Mouse (Mus musculus): ENCODE data around the gene Slc38a3.

Gene Slc38a3

DNA sequence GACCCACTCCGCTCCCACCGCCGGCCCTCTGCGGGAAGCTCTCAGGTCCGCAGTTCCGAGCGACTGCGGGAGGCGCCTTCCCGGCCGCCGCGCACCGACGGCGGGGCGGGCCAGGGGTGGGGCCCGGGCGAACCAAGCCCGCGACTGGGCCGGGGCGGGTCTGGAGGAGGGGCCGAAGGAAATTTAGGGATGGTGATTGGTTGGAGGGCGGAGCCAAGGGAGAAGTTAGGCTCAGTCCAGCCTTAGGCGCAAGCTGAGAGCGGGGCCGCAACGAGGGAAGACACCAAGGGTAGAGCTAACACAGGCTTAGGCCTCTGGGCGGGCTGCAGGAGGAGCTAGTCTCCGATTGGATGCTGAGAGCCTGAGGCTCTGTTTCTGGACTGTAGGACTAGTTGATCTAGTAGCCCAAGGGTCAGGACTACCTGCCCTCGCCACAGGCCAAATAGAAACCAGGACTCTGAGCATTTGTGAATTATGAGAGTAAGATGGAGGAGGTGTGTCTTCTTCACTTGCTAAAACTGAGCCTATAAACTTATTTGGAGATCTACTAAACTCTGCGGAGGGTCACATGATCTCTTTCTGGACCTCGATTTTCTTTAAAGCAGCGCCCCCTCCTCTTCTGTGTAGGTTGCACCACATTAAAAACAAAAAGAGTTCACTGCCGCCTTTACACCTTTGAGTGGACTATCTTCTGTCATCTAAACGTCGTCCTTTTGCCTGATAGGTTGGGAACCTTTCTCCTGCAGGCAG lies 33.9 kb downstream of the Slc38a3 start, which contains the start of gene Gnai2:
Gene Gnai2 (minus strand): TSS at position 89 of the 750 bp plus-strand sequence.
- DNase-seq (ENCODE audit: low spot score in 2 of 2): peak; percentile 94 to 95

DNA sequence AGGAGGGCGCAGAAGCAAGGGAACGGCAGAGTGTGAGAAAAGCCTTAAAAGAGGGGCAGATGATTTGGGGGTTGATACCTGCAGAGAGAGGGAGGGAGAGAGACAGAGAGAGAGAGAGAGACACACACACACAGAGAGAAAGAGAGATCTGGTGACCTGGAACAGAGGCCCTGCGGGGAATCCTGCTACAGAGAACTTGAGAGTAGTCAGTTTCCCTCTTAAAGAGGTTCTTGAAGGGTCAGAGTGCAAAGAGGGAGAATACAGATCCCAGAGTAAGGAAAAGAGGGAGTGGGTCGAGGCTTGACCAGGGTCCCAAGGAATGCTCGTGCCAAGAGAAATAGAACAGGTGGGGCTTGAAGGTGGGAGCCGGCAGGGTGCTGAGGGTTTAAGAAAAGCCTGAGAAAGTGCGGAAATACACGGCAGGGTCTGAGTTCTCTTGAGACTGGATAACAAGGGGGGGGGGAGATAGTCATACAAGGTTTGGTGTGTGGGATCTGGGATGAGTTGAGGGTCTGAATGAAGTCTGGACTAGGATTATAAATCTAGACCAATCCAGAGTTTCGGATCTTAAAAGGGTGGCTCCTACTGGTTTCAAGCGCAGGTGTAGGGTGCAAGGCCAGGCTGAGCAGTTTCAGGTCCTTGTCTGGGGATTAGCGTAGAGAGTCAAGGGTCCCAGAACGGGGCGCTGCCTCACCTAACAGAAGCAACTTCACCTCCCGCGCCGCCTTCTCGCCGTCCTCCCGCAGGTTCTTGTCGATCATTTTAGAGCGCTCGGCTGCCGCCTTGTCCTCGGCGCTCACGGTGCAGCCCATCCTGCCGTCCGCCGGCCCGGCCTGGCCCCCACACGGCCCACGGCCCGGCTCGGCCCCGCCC lies 34.7 kb downstream of the Slc38a3 start:
- no peak for DNase-seq (ENCODE audit: low spot score in 2 of 2)

DNA sequence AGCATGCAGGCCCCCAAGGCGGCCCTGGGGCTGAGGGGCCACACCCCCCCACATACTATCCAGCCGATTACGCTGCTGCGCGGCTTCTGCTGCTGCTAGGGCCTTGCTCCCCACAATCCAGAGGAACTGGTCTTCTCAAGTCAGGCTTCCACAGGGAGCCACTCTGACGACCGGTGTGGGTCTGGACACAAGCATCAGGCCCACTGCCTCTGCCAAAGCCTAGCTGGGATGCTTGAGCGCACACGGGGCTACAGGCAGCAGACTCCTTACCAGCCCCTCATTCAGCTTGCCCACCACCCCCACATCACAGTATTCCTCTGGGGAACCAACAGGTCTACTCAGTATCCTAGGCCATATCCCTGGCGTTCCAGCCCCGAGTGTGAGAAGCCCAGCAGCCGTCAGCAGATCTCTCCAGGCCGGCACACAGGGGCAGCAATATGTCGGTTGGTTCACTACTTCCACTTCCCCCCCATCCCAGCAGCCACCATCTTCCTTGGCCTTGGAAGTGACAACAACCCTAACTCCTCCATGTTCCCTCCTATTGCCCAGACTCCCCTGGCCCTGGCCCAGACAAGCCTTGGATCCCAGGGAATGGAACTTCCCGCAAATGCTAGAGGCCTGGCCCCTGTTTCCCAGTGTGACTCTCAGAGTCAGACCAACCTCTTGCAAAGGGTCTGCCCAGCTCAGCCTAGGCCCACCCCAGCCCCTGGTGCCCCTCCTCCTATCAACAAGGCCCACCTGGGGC lies 35.5 kb downstream of the Slc38a3 start:
- DNase-seq (ENCODE audit: low spot score in 2 of 2): peak in 1 of 2 experiments; percentile 47

DNA sequence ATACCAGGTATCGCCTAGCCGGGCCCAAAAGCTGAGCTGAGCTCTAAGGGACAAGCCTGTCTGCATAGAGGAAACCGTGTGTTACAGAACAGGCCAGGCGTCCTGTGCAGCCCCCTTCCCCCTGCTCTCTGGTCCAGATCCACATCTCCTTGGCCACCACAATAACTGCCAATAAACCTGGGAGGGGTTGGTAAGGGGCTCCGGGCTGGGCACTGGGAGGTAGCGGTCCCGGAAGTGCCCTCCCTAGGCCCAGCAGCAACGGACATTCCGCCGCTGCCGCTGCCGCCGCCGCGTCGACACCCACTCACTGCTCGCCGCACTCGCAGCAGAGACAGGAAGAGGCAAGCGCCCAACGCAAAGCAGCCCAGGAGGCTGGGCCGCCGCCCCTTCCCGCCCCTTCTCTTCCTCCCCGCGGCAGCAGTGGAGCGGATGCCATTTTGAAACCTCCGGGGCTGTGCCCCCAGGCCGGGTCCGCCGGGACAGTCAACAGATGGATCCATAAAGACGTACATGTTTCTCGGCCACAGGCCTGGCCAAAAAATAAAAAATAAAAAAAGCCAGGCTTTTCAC lies 36.2 kb downstream of the Slc38a3 start:
- peak; percentile 86 to 87 for DNase-seq (ENCODE audit: low spot score in 2 of 2)

DNA sequence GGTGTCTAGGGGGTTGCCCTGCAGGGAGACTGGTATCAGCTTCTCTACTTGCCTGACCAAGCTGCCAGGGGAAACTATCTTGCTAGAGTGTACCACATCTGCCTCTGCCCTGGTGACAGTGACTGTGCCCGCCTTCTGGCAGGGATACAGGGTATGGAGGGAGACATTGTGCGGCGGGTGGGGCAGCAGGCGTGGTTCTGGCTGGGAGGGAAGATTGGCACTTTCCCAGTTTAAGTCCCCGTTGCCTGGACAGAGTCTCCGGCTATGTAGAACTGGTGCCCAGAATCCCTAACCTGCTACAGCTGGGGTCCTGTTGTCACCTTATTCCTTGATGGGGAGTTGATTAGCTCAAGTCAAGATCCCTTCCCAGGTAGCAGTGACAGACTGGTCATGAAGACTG lies 36.9 kb downstream of the Slc38a3 start:
- peak in 1 of 2 experiments; percentile 34 for DNase-seq (ENCODE audit: low spot score in 2 of 2)

DNA sequence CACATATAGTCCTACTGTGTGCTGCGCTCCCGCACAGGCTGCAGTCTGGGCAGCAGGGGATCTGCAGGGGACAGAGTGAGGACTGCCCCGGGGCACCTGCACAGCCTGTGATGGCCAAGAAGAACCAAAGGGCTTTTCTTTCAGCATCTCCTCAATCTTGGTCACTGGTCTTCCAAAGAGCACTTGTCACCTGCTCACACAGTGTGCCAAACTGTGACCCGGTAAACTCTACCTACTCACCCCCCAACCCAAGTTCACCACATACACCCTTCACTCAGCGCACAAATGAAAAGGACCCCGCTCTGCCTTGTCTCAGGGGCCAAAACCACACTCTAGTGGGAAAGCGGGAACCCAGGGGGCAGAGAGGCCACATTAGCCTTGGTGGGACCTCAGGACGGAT lies 37.5 kb downstream of the Slc38a3 start:
- no peak for DNase-seq (ENCODE audit: low spot score in 2 of 2)

DNA sequence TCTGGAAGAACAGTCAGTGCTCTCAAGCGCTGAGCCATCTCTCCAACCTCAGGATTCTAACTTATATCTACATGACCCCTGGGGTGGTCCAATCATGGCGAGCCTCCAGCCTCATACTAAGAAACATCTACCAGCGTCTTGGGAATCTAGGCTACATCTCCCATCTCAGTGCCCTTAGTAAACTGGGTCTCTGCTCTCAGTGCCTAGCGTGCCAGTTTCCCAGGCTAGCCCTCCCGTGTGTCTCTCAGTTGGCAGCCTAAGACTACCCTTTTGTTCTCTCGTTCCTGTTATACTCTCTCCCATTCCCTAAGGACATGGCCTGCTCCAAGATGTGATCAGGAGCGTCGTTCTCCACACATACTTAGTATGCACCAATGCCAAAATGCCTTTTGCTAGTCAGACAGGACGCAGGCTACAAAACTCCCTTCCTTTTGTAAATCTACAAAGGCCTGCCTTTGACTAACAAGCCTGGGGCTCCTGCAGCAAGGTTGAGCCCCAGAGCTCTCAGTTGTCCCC lies 38.0 kb downstream of the Slc38a3 start:
- no peak for DNase-seq (ENCODE audit: low spot score in 2 of 2)

DNA sequence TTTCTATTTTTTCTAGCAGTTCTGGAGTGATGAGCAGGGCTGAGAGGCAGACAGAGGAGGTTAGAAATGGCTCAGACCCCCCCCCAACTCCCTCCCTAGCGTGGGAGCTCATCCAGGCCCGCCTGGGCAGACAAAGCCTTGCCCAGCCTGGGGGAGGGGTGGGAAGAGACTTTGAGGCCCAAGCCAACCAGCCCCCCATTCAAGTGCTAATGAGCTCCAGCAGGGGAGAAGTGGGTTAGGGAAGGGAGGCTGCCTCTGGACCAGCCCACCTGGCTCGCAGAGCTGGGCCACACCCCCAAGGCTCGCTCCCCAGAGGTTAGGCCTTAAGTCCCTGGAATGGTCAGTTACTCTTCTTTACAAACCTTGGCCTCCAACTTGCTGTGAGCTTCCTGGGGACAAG lies 38.8 kb downstream of the Slc38a3 start:
- DNase-seq (ENCODE audit: low spot score in 2 of 2): no peak

DNA sequence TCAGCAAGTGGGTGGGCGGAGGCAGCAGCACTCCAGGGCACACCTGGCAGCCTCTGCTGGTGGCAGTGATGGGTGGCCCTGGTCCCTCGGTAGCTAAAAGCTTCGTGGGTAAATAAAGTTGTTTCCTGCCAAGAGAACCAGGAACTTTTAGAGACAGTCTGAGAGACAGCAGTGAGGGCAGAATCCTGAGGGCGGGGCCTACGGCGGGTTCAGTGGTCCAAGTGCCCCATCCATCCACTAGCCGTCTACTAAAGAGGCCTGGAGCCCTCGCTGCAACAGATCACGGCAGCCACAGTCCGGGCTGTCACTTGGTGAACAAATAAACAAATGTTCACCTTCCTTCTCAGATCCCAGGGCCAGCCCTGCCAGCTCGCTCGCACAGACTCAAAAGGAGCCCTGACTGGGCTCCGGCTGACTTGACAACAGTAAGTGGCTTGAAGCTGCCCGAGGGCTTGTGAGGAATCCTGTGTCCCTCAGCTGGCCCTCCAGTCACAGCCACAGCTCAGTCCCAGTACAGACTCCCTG lies 39.4 kb downstream of the Slc38a3 start:
- peak; percentile 61 for DNase-seq (ENCODE audit: low spot score in 2 of 2)

DNA sequence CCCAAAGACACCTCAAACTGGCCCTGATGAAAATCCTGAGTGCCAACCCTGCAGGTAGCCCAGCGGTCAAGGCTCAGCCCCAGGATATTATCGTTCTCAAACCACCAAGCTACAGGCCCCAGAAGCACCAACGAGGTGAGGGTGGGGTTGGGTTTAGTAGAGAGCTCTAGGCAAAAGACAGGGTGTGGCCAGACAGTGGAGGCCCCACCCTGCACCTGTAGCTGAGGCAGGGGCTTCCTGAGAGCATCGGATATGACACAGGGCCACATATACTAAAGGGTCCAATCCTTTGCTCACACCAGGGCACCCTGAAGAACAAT lies 40.0 kb downstream of the Slc38a3 start:
- peak in 1 of 2 experiments; percentile 26 for DNase-seq (ENCODE audit: low spot score in 2 of 2)

DNA sequence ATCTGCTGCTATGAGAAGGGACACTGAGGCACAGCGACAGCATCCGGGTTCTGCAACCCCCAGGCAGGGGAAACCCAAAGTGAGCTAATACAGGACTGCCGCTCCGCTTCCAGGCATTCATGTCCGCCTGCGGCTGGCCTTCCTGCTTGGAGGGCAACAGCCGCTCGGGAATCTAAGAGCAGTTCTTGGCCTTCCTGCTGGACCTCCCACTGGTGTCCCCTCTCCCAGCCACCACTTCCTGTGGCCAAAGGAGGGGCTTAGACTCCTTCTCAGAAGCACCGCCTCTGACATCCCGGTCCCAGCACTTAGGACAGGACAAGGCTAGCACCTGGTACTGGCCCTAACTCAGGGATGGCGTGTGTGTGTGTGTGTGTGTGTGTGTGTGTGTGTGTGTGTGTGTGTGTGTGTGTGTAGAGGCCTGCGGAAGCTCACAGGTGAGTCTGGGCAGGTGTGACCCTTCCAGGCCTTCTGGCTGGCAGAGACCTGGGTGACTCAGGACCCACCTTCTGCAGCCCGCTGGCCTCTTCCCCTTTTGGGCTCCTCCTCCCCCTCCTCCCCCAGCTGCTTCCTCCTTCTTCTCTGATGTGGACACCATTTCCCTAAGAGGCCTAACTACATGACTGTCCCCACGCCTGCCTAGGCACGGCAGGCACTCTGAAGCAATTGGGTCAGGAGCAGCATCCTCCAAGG lies 40.5 kb downstream of the Slc38a3 start:
- DNase-seq (ENCODE audit: low spot score in 2 of 2): no peak

DNA sequence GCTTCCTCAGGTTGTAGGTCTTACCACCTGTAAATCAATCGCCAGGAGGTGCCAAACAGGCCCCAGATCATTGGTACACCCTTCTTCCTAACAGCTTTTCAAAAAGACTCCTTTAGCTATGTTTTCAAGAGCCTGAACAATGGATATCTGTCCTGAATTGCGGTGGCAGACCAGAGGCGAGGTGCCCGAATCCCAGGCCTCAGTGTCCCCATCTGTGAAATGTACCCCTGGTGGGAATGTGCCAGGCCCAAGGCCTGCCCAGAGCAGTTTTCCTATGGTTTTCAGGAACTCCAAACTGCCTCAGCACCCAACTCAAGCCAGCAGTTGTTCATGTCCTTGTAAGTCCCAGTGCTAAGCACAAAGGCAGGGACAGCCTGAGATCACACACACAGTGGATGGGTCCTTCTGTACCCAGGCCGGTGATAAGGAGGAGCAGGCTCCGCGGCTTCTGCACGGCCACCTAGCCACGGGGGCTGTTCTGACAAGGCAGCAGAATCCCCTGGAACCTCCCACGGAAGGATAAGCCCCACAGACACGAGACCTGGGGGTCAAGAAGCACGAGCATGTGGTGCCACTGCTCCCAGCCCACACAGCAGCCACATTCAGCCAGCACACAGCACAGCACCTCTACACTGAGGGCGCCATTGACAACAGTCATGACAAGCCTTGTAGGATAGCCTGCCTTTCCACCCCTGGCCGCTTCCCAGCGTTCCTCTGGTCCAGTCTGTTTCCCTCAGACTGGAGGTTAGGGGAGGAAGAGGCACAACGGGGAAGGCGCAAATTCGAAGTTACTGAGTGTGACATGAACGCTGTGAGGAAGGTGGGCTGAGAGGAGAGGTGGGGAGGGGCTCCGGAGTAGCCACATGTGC lies 41.7 kb downstream of the Slc38a3 start:
- DNase-seq (ENCODE audit: low spot score in 2 of 2): peak in 1 of 2 experiments; percentile 29

DNA sequence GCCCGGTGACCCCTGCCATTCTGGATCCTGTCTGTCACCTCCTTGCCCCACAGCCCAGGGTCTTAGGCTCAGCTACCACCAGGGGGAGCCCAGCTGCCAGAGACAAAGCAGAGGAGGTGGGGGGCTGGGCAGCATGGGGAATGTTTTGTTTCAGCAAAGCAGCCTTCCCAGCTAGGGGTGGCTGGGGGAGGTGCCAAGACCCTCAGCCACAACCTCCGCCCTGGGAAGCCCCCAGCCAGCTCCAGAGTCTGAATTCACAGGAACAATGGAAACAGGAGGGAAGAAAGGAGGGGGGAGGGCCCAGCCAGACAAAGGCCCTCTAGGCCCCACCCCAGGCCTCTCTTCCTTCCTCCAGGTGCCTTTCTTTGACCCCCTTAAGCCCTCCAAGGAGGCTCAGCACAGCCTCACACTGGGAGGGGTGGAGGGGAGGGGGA lies 42.5 kb downstream of the Slc38a3 start:
- peak; percentile 91 to 97 for DNase-seq (ENCODE audit: low spot score in 2 of 2)

DNA sequence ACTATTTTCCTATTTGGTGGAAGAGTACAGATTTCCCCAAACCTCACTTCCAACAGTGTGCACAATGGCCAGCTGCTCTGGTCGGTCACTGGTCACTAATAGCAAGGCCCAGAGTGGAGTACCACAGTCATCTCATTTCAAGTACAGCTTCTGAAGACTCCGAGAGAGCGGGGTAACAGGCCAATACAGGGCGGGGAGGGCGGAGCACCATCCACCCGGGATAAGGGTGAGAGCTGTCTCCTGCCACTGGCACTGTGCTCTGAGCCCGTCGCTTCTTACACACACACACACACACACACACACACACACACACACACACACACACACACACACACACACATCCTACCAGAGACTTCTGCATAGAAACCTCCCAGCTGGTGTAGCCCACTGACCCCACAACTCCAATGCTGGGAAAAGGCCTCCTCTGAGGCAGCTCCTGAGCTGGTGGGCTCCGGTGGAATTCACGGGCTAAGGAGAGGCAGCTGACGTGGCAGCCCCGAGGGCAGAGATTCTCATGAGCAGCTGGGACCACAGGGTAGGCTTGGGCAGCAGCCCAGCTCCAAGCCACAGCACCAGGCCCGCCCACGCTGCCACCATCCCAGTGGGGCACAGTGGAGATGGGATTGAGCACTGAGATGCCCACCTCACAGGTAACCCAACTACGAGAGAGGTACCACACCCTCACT lies 43.0 kb downstream of the Slc38a3 start:
- no peak for DNase-seq (ENCODE audit: low spot score in 2 of 2)

DNA sequence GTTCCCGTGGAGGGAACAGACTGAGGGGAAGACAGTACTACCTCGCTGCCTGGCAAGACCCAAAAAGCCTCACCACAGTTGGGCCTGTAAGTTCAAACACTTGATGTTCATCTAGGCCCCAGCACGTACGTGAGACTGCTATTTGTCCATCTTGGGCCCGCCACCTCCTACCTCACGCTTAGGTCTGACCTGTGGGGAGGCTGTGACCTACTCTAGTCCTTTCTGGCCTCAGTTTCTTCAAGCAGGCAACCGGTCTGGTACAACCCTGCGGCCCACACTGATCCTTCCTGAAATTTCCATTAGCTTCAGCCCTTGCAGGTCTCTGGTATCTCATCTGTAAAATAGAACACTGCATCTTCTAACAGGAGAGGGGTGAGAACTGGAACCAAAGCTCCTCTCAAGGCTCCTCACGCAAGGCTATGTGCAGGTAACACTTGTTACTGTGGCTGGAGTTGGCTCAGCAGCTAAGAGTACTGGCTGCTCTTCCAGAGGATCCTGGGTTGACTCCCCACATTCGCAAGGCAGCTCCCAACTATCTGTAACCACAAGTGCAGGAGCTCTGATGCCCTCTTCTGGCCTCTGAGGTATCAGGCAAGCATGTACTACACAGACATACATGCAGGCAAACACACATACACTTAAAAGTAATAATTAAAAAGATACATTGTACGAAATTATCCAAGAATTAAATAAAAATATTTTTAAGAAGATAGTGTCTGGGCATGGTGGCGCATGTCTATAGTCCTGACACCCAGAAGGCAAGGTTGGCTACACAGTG lies 43.8 kb downstream of the Slc38a3 start:
- DNase-seq (ENCODE audit: low spot score in 2 of 2): no peak

DNA sequence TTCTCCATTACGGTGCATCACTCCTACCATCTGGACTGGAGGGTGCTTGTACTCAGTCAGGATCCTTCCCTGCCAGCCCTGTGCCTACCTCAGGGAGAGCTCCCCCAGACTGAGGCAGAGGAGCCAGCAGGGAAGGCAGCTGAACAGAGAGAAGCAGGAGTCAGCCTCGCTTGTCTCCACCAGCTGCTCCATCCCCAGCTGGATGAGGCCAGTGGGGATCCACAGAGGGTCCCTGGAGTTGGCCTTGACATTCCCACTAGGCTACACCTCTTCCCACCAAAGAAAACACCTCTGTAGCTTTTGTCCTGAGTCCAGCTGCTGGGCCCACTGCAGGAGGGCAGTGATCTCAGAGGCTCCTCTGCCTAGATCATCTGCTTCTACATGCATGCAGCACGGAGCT lies 44.4 kb downstream of the Slc38a3 start:
- DNase-seq (ENCODE audit: low spot score in 2 of 2): no peak

DNA sequence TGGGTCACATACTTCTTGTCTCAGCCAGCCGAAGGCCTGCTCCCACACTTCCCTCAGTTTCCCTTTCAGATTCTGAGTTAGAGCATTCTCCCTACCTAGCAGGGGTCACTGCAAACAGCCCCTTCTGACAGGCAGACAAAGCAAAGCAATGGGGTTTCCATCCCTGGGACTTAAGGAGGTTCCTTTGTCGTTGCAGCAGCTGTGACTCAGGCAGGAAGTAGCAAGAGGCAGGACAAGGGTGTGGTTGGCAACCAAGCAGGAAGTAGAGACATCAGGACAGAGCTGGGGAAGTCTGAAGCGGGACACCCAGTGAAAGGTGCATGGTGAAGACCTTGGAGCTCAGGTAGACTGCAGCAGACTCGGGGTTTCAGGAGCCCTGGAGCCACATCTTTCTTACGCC lies 44.8 kb downstream of the Slc38a3 start:
- peak; percentile 63 to 64 for DNase-seq (ENCODE audit: low spot score in 2 of 2)

DNA sequence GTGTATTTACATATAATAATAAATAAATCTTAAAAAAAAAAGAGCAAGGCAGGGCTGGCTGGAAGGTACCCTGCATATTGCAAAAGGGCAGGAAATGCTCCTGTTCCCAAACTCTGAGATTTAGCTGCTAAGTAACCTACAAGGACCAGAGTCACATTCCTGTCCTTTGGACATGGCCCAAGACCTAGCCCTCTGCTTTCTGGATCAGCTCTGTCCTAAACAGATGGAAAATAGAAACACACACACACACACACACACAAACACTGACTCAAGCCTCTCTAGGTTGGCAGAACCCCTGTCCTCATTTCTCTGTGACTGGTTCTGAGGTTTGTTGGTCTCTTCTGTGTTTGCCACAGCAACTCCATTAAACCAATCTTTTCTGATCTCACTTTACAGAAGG lies 48.4 kb downstream of the Slc38a3 start:
- DNase-seq (ENCODE audit: low spot score in 2 of 2): no peak

DNA sequence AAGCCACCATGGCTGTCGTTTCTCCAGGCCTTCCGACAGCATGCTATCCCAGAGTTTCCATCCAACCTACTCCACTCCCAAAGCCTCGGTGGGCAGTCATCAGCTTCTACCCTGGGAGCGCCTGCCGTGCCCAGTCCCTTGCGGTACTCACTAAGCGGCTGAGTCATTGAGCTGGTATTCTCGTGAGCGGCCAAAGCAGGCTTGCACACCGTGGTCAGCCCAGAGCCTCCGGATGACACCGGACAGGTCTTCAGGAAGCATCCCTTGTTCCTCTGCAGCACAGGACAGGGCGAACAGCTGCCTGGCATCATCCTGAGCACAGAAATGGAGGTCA lies 49.8 kb downstream of the Slc38a3 start:
- DNase-seq (ENCODE audit: low spot score in 2 of 2): no peak

Data from thymus, postnatal 10 days (tissue).